Mouse (Mus musculus): ENCODE data around the gene D630045J12Rik. TPM values are rescaled to one million over a fixed set of nuclear protein-coding genes. Genes with fewer than 3 reads are reported as not detected.

Gene D630045J12Rik
- total and polyA plus RNA-seq, 3 experiments = 2.5 to 6.2 TPM; not detected in 1

GRCm38 (mm10) chr6:38103775-38104174, 150.0 kb downstream of the D630045J12Rik start:
- Histone ChIP-seq H3K4me3 (ENCODE audit: control insufficient read depth in 1 of 2, insufficient read depth in 1 of 2, low read depth in 2 of 2, low read length in 2 of 2) (no peak overlapping the region), H3K9ac (ENCODE audit: control insufficient read depth, low read depth, low read length, poor library complexity, severe bottlenecking) (0 out of 2 replicates have a peak overlapping the region, but pooled peaks have one; percentile 3), H3K27me3 (ENCODE audit: control insufficient read depth in 1 of 2, insufficient read depth in 2 of 2, low read length in 2 of 2) (no peaks in the 10 kb centered on the region), H3K9me3 (replicated peaks; ENCODE audit: insufficient read depth, low read length) (no peaks in the 10 kb centered on the region), H3K27ac (ENCODE audit: control insufficient read depth, low read depth, low read length) (no peak overlapping the region), H3K36me3 (ENCODE audit: control insufficient read depth in 1 of 2, insufficient read depth in 2 of 2, low read length in 2 of 2) (peaks cover 0 to 5% of the 10 kb centered on the region in 2 experiments; a peak in 1 of 4 replicates), H3K79me2 (ENCODE audit: control insufficient read depth, insufficient read depth, low read length, poor library complexity) (no peaks in the 10 kb centered on the region), H3K4me1 (ENCODE audit: control insufficient read depth in 1 of 2, insufficient read depth in 2 of 2, low read length in 2 of 2) (peaks cover 0 to 7% of the 10 kb centered on the region in 2 experiments; a peak in 2 of 4 replicates)
- TF ChIP-seq EP300 (IDR thresholded peaks at IDR 0.05; ENCODE audit: low read depth in 1 of 2, low read length in 2 of 2) (peak in 1 of 2 experiments; percentile 44; a peak in 2 of 4 replicates), POLR2A (IDR thresholded peaks at IDR 0.05; ENCODE audit: control insufficient read depth in 1 of 2, insufficient read depth in 1 of 2, low read depth in 1 of 2, low read length in 2 of 2, poor library complexity in 1 of 2) (no peak), ZC3H11A (IDR thresholded peaks at IDR 0.05; ENCODE audit: low read depth, low read length) (no peak)
- DNase-seq (ENCODE audit: low read depth, low spot score) = peak; percentile 61

DNA sequence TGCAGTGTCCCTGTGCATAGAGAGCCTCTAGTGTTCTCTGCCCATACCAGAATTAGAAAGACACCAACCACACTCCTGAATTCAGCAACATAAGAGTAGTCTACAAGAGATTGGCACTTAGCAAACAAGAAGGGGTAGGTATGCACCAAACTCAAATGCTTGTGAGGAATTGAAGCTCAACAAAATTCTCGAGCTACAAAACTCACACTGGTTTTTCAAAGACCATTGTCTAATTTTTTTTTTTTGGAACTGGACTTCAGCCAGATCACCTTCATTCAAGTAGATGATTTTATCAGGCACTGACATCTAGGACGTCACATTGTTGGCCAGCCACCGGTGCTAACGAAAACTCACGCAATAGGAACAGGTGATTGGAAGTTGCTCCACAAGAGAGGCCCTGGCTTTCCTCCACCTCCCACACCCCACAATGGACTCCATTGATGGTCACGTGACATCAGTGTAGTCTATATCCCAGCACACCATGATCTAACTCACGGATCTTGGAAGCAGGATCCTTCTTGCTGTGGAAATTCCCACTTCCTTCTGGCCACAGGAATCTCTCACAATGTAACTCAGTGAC, 151.5 kb downstream of the D630045J12Rik start:
- Histone ChIP-seq H3K4me3 (ENCODE audit: control insufficient read depth in 1 of 2, insufficient read depth in 1 of 2, low read depth in 2 of 2, low read length in 2 of 2) (no peak overlapping the region), H3K4me1 (ENCODE audit: control insufficient read depth in 1 of 2, insufficient read depth in 2 of 2, low read length in 2 of 2) (peaks cover 0 to 7% of the 10 kb centered on the region in 2 experiments; a peak in 2 of 4 replicates), H3K9me3 (replicated peaks; ENCODE audit: insufficient read depth, low read length) (no peaks in the 10 kb centered on the region), H3K79me2 (ENCODE audit: control insufficient read depth, insufficient read depth, low read length, poor library complexity) (no peaks in the 10 kb centered on the region), H3K36me3 (ENCODE audit: control insufficient read depth in 1 of 2, insufficient read depth in 2 of 2, low read length in 2 of 2) (peaks cover 0 to 5% of the 10 kb centered on the region in 2 experiments; a peak in 1 of 4 replicates), H3K27ac (ENCODE audit: control insufficient read depth, low read depth, low read length) (no peak overlapping the region), H3K27me3 (ENCODE audit: control insufficient read depth in 1 of 2, insufficient read depth in 2 of 2, low read length in 2 of 2) (no peaks in the 10 kb centered on the region), H3K9ac (ENCODE audit: control insufficient read depth, low read depth, low read length, poor library complexity, severe bottlenecking) (no peak overlapping the region)
- no peak for DNase-seq (ENCODE audit: low read depth, low spot score)
- no peak for TF ChIP-seq KAT2A (conservative IDR thresholded peaks at IDR 0.05; ENCODE audit: low read depth, low read length)
- TF ChIP-seq HCFC1 (IDR thresholded peaks at IDR 0.05; ENCODE audit: low read depth, low read length) = no peak
- no peak for TF ChIP-seq POLR2AphosphoS5 (IDR thresholded peaks at IDR 0.05; ENCODE audit: borderline replicate concordance, low read depth, low read length)
- no peak for TF ChIP-seq CTCF (IDR thresholded peaks at IDR 0.05 in 2 of 3, conservative IDR thresholded peaks at IDR 0.05 in 1 of 3; ENCODE audit: control insufficient read depth in 1 of 3, insufficient read depth in 1 of 3, low read depth in 2 of 3, low read length in 3 of 3, poor library complexity in 1 of 3, severe bottlenecking in 1 of 3)
- no peak for TF ChIP-seq TBP (IDR thresholded peaks at IDR 0.05; ENCODE audit: low read depth, low read length)
- no peak for TF ChIP-seq MEF2A (IDR thresholded peaks at IDR 0.05; ENCODE audit: extremely low read depth, insufficient replicate concordance, low read depth, low read length, poor library complexity, severe bottlenecking)
- TF ChIP-seq EP300 (IDR thresholded peaks at IDR 0.05; ENCODE audit: low read depth in 1 of 2, low read length in 2 of 2) = no peak
- no peak for TF ChIP-seq MYC (IDR thresholded peaks at IDR 0.05; ENCODE audit: low read depth, low read length)
- no peak for TF ChIP-seq GABPA (IDR thresholded peaks at IDR 0.05; ENCODE audit: low read depth, low read length)
- no peak for TF ChIP-seq E2F4 (IDR thresholded peaks at IDR 0.05; ENCODE audit: borderline replicate concordance, low read depth, low read length)
- no peak for TF ChIP-seq ZMIZ1 (IDR thresholded peaks at IDR 0.05; ENCODE audit: low read depth, low read length)
- no peak for TF ChIP-seq RCOR1 (IDR thresholded peaks at IDR 0.05; ENCODE audit: low read depth, low read length)
- TF ChIP-seq SIN3A (IDR thresholded peaks at IDR 0.05; ENCODE audit: low read length) = no peak
- TF ChIP-seq NRF1 (IDR thresholded peaks at IDR 0.05; ENCODE audit: insufficient read depth, low read depth, low read length, poor library complexity, severe bottlenecking) = no peak
- TF ChIP-seq TAL1 (IDR thresholded peaks at IDR 0.05; ENCODE audit: low read length) = no peak
- no peak for TF ChIP-seq CHD2 (IDR thresholded peaks at IDR 0.05; ENCODE audit: low read length)
- TF ChIP-seq MYB (IDR thresholded peaks at IDR 0.05; ENCODE audit: low read depth, low read length) = no peak
- no peak for TF ChIP-seq ZKSCAN1 (IDR thresholded peaks at IDR 0.05; ENCODE audit: low read depth, low read length)
